Mouse (Mus musculus): Measurements from ENCODE around the gene Rtkn2. TPM values are rescaled to one million over a fixed set of nuclear protein-coding genes. Genes with fewer than 3 reads are reported as not detected.

The Rtkn2 gene
- polyA plus RNA-seq (2012; fragmentation: generic; extraction: Trizol) = 1 to 10 TPM in 1 of 2 experiments, under 1 TPM in 1; 0.74 to 4.1 TPM

GRCm38 (mm10) chr10:67979401-67980157 is at the start of gene Rtkn2:
TSS of gene Rtkn2 (plus strand) at chr10:67979570.

Other genes with a start within 250 kb of the Rtkn2 start
- 1 to 10 TPM; 1.3 to 5.6 TPM for gene Zfp365, start 66.9 kb upstream of the Rtkn2 start, polyA plus RNA-seq (2012; fragmentation: generic; extraction: Trizol)

Data from C3H10T1/2 (cell line).